Mouse (Mus musculus) heart, postnatal 0 days (tissue): Measurements from ENCODE around the gene Tns1.

Source experiments
- CTCF ChIP-seq: IDR thresholded peaks from 2 replicates; pipeline ENCODE4 v1.5.1; 2016; ENCODE audit warnings: antibody characterized with exemption, control low read depth, low read depth
- EP300 ChIP-seq: IDR thresholded peaks from 2 replicates; pipeline ENCODE4 v1.6.1; 2016; ENCODE audit warnings: antibody characterized with exemption, low read depth

DNA sequence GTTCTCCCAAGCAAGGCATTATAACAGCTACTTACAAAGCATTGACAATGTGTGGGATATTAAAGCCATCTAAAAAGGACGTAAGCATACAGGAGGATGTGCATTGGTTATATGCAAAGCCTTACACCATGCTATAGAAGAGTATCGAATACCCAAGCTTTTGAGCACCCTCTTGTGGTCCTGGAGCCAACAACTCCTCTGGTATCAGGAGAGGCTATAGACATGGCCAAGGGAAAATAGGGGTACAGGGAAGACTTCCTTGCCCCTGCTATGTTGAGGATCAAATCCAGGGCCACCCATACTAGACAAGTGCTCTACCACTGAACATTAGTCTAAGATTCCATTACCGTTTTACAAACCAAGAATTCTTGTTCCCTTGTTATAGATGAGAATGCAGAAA is 7.8 kb upstream of the Tns1 start:
- TF ChIP-seq CTCF (peak; percentile 29), EP300 (no peak)
